Mouse (Mus musculus) liver, embryonic 14.5 days (tissue): ENCODE data around the gene Eno2.
A peak's percentile ranks its signal among the peaks of the same experiment; 100 is the strongest.

ENCODE experiments used
- CTCF ChIP-seq: IDR thresholded peaks from 2 replicates; pipeline ENCODE4 v1.5.1; 2016; ENCODE audit warnings: antibody characterized with exemption, low read depth, control low read depth
- EP300 ChIP-seq: IDR thresholded peaks from 2 replicates; pipeline ENCODE4 v1.6.1; 2016; ENCODE audit warnings: antibody characterized with exemption, low read depth

DNA sequence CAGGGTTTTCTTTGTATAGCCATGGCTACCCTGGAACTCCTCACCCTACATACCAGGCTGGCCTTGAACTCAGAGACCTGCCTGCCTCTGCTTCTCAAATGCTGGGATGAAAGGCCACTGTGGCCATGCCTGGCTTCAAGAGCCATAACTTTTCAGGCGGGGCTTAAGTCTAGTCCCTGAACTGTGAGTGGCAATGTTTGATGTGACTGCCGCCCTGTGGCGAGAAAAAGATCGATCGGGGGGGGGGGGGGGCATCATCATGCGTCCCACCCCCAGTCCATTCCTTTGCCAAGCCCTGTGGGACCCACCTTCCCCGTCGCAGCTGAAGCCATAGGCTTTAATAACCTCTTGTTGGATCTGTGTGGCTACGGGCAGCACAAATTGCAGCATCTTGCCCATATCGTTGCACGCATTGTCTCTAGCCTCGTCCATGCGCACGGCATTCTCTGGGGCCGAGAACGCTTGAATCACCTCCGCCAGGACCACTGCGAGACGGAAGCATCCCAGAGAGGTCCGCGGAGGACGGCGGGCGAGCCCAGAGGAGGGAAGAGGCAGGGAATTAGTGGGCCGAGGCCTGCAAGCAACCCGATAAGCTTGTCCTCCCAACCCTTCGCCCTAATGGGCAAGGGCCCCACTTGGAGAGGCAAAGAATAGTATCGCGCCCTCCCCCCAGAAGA lies 29.1 kb downstream of the Eno2 start:
- TF ChIP-seq CTCF (peak; percentile 73), EP300 (no peak)
